Mouse (Mus musculus) MEL (cell line): Measurements from ENCODE around the gene Bdkrb2. TPM values are rescaled to one million over a fixed set of nuclear protein-coding genes. Genes with fewer than 3 reads are reported as not detected.

Source experiments
- DNase-seq: peaks from one replicate; pipeline ENCODE4 v3.0.0; 2011; ENCODE audit warnings: low read depth, low spot score
- H3K27ac ChIP-seq: 2 replicates; pipeline ENCODE4 v1.5.1; 2012; ENCODE audit warnings: low read depth, mild to moderate bottlenecking, control low read depth, low read length, moderate library complexity; ENCODE audit not compliant: control insufficient read depth
- H3K27me3 ChIP-seq, 2 experiments: fragments of 150-350 bp in 1 of 2; sonication (generic) in 1 of 2; 2 replicates each; pipeline ENCODE4 v1.6.1; 2012; ENCODE audit warnings: low read length in 2 of 2, mild to moderate bottlenecking in 2 of 2, improper control_type of control experiment in 1 of 2, moderate library complexity in 1 of 2; ENCODE audit not compliant: insufficient read depth in 2 of 2, control insufficient read depth in 1 of 2
- H3K36me3 ChIP-seq, 2 experiments: 2 replicates each; pipeline ENCODE4 v1.6.1; 2012 to 2014; ENCODE audit warnings: low read length in 2 of 2, improper control_type of control experiment in 1 of 2, inconsistent platforms in 1 of 2, mild to moderate bottlenecking in 1 of 2; ENCODE audit not compliant: insufficient read depth in 2 of 2, control insufficient read depth in 1 of 2
- H3K4me1 ChIP-seq, 2 experiments: fragments of 150-350 bp in 1 of 2; sonication (generic) in 1 of 2; 2 replicates each; pipeline ENCODE4 v1.6.1; 2012; ENCODE audit warnings: low read length in 2 of 2, improper control_type of control experiment in 1 of 2, mild to moderate bottlenecking in 1 of 2; ENCODE audit not compliant: insufficient read depth in 2 of 2, control insufficient read depth in 1 of 2
- H3K4me3 ChIP-seq, 2 experiments: fragments of 150-350 bp in 1 of 2; sonication (generic) in 1 of 2; 2 replicates each; pipeline ENCODE4 v1.5.1; 2012; ENCODE audit warnings: low read depth in 2 of 2, low read length in 2 of 2, mild to moderate bottlenecking in 2 of 2, moderate library complexity in 2 of 2, control low read depth in 1 of 2, improper control_type of control experiment in 1 of 2; ENCODE audit not compliant: control insufficient read depth in 1 of 2, insufficient read depth in 1 of 2
- H3K79me2 ChIP-seq: 2 replicates; pipeline ENCODE4 v1.6.1; 2012; ENCODE audit warnings: mild to moderate bottlenecking, low read length, moderate library complexity; ENCODE audit not compliant: control insufficient read depth, poor library complexity, insufficient read depth
- H3K9ac ChIP-seq: 2 replicates; pipeline ENCODE4 v1.6.1; 2012; ENCODE audit warnings: low read depth, mild to moderate bottlenecking, control low read depth, low read length, moderate library complexity; ENCODE audit not compliant: control insufficient read depth, poor library complexity, severe bottlenecking
- H3K9me3 ChIP-seq: fragments of 150-350 bp; sonication (generic); replicated peaks from 2 replicates; pipeline ENCODE4 v1.6.1; 2012; ENCODE audit warnings: mild to moderate bottlenecking, low read length, improper control_type of control experiment, moderate library complexity; ENCODE audit not compliant: insufficient read depth
- CHD1 ChIP-seq: IDR thresholded peaks from 2 replicates; pipeline ENCODE4 v1.6.1; 2012; ENCODE audit warnings: low read depth, mild to moderate bottlenecking, inconsistent platforms, low read length, improper control_type of control experiment
- E2F4 ChIP-seq: IDR thresholded peaks from 2 replicates; pipeline ENCODE4 v1.6.1; 2011; ENCODE audit warnings: low read depth, low read length, improper control_type of control experiment, borderline replicate concordance
- ELF1 ChIP-seq: IDR thresholded peaks from 2 replicates; pipeline ENCODE4 v1.6.1; 2014; ENCODE audit warnings: low read depth, mild to moderate bottlenecking, inconsistent platforms, low read length, improper control_type of control experiment, moderate library complexity
- GABPA ChIP-seq: IDR thresholded peaks from 2 replicates; pipeline ENCODE4 v1.6.1; 2012; ENCODE audit warnings: low read depth, mild to moderate bottlenecking, inconsistent platforms, low read length, improper control_type of control experiment, moderate library complexity
- GATA1 ChIP-seq: IDR thresholded peaks from 2 replicates; pipeline ENCODE4 v1.6.1; 2011; ENCODE audit warnings: low read depth, low read length, improper control_type of control experiment
- JUND ChIP-seq: IDR thresholded peaks from 2 replicates; pipeline ENCODE4 v1.6.1; 2011; ENCODE audit warnings: low read depth, mild to moderate bottlenecking, improper control_type of control experiment, low read length
- MEF2A ChIP-seq: IDR thresholded peaks from 2 replicates; pipeline ENCODE4 v1.6.1; 2014; ENCODE audit warnings: low read depth, mild to moderate bottlenecking, inconsistent platforms, low read length, improper control_type of control experiment; ENCODE audit not compliant: poor library complexity, insufficient replicate concordance, severe bottlenecking; ENCODE audit errors: extremely low read depth
- MYC ChIP-seq: IDR thresholded peaks from 2 replicates; pipeline ENCODE4 v1.6.1; 2011; ENCODE audit warnings: low read depth, mild to moderate bottlenecking, low read length, improper control_type of control experiment, moderate library complexity
- NELFE ChIP-seq: IDR thresholded peaks from 2 replicates; pipeline ENCODE4 v1.6.1; 2011; ENCODE audit warnings: low read depth, low read length, improper control_type of control experiment
- POLR2AphosphoS2 ChIP-seq: IDR thresholded peaks from 2 replicates; pipeline ENCODE4 v1.6.1; 2011; ENCODE audit warnings: low read length, improper control_type of control experiment
- RCOR1 ChIP-seq: IDR thresholded peaks from 2 replicates; pipeline ENCODE4 v1.6.1; 2012; ENCODE audit warnings: low read depth, mild to moderate bottlenecking, inconsistent platforms, low read length, improper control_type of control experiment
- SMC3 ChIP-seq: IDR thresholded peaks from 2 replicates; pipeline ENCODE4 v1.6.1; 2011; ENCODE audit warnings: low read depth, low read length, improper control_type of control experiment
- TAL1 ChIP-seq: IDR thresholded peaks from 2 replicates; pipeline ENCODE4 v1.6.1; 2012; ENCODE audit warnings: mild to moderate bottlenecking, inconsistent platforms, low read length, moderate library complexity, mixed read lengths
- UBTF ChIP-seq: IDR thresholded peaks from 2 replicates; pipeline ENCODE4 v1.6.1; 2012; ENCODE audit warnings: low read depth, mild to moderate bottlenecking, inconsistent platforms, low read length, improper control_type of control experiment, moderate library complexity, borderline replicate concordance; ENCODE audit not compliant: insufficient read depth
- USF2 ChIP-seq, 2 experiments: IDR thresholded peaks; 2 replicates each; pipeline ENCODE4 v1.6.1; 2011 to 2012; ENCODE audit warnings: improper control_type of control experiment in 2 of 2, low read length in 2 of 2, borderline replicate concordance in 1 of 2, inconsistent platforms in 1 of 2, low read depth in 1 of 2, mild to moderate bottlenecking in 1 of 2; ENCODE audit not compliant: insufficient read depth in 1 of 2
- ZC3H11A ChIP-seq: IDR thresholded peaks from 2 replicates; pipeline ENCODE4 v1.6.1; 2012; ENCODE audit warnings: low read depth, mild to moderate bottlenecking, inconsistent platforms, low read length, improper control_type of control experiment
- ZKSCAN1 ChIP-seq: IDR thresholded peaks from 2 replicates; pipeline ENCODE4 v1.6.1; 2012; ENCODE audit warnings: low read depth, mild to moderate bottlenecking, inconsistent platforms, low read length, improper control_type of control experiment, moderate library complexity
- ZMIZ1 ChIP-seq: IDR thresholded peaks from 2 replicates; pipeline ENCODE4 v1.6.1; 2012; ENCODE audit warnings: low read depth, mild to moderate bottlenecking, inconsistent platforms, low read length, improper control_type of control experiment, moderate library complexity
- ZNF384 ChIP-seq: IDR thresholded peaks from 2 replicates; pipeline ENCODE4 v1.6.1; 2012; ENCODE audit warnings: low read depth, mild to moderate bottlenecking, inconsistent platforms, low read length, improper control_type of control experiment
- polyA plus RNA-seq, 2 experiments: library from polyadenylated mRNA; stranded (reverse) in 1 of 2; unstranded in 1 of 2; fragments of >175 nt in 1 of 2; fragments of >200 nt in 1 of 2; gene quantifications; 2 replicates each; pipeline versions ENCODE4 v1.2.1 to v1.2.4; 2012; ENCODE audit warnings: low replicate concordance in 2 of 2, low read depth in 1 of 2; ENCODE audit not compliant: insufficient read length in 2 of 2, insufficient read depth in 1 of 2, missing spikeins in 1 of 2
- total RNA-seq: library from RNA; depleted of rRNA; stranded (reverse); fragments of 300-350 nt; gene quantifications from 2 replicates; pipeline ENCODE4 v1.2.3, GENCODE M21; 2012

Bdkrb2 gene
- total and polyA plus RNA-seq, 3 experiments = not detected

GRCm38 (mm10) chr12:105565221-105565620 is 2.2 kb downstream of the Bdkrb2 start:
- Histone ChIP-seq H3K36me3 (no peaks in the 10 kb centered on the region), H3K9me3 (no peaks in the 10 kb centered on the region), H3K79me2 (no peaks in the 10 kb centered on the region), H3K4me1 (no peaks in the 10 kb centered on the region), H3K9ac (no peak overlapping the region), H3K27ac (no peak overlapping the region), H3K27me3 (no peaks in the 10 kb centered on the region; a peak in 1 of 4 replicates), H3K4me3 (no peak overlapping the region)
- TF ChIP-seq MEF2A = no peak
- TF ChIP-seq UBTF = no peak
- TF ChIP-seq GATA1 = no peak
- TF ChIP-seq USF2 (IDR thresholded peaks at IDR 0.05; ENCODE audit: borderline replicate concordance in 1 of 2, insufficient read depth in 1 of 2, low read depth in 1 of 2, low read length in 2 of 2) = no peak
- no peak for TF ChIP-seq POLR2AphosphoS2
- TF ChIP-seq JUND = no peak
- TF ChIP-seq CHD1 = no peak
- TF ChIP-seq GABPA = no peak
- TF ChIP-seq ZKSCAN1 = no peak
- TF ChIP-seq ZMIZ1 = no peak
- no peak for TF ChIP-seq SMC3
- no peak for TF ChIP-seq E2F4
- no peak for TF ChIP-seq ELF1
- no peak for TF ChIP-seq ZNF384
- DNase-seq = no peak

GRCm38 (mm10) chr12:105571867-105572266 is 8.8 kb downstream of the Bdkrb2 start:
- Histone ChIP-seq H3K9me3 (no peaks in the 10 kb centered on the region), H3K36me3 (no peaks in the 10 kb centered on the region), H3K27me3 (no peaks in the 10 kb centered on the region; a peak in 1 of 4 replicates), H3K79me2 (no peaks in the 10 kb centered on the region), H3K27ac (no peak overlapping the region), H3K4me3 (no peak overlapping the region), H3K4me1 (no peaks in the 10 kb centered on the region), H3K9ac (no peak overlapping the region)
- DNase-seq = no peak
- TF ChIP-seq NELFE (no peak), RCOR1 (no peak), ZC3H11A (no peak), TAL1 (no peak), ZKSCAN1 (no peak), MYC (no peak), SMC3 (no peak)
